Mouse (Mus musculus) CH12.LX (cell line): ENCODE measurements around the gene Tial1. TPM values are rescaled to one million over a fixed set of nuclear protein-coding genes. Genes with fewer than 3 reads are reported as not detected.

ENCODE experiments used
- DNase-seq: peaks from one replicate; pipeline ENCODE4 v3.0.0-alpha.2; 2013; ENCODE audit errors: extremely low read depth
- H3K27ac ChIP-seq: 2 replicates; pipeline ENCODE4 v1.5.1; 2012; ENCODE audit warnings: low read depth, mild to moderate bottlenecking, control low read depth, moderate library complexity; ENCODE audit not compliant: insufficient read depth
- H3K27me3 ChIP-seq: replicated peaks from 2 replicates; pipeline ENCODE3; 2012; ENCODE audit warnings: inconsistent platforms
- H3K36me3 ChIP-seq, 2 experiments: replicated peaks in 1 of 2; 2 replicates each; pipeline versions ENCODE3 to v1.6.1; 2012; ENCODE audit warnings: inconsistent platforms in 1 of 2, low read length in 1 of 2, mild to moderate bottlenecking in 1 of 2, mixed read lengths in 1 of 2, moderate library complexity in 1 of 2; ENCODE audit not compliant: control insufficient read depth in 1 of 2, insufficient read depth in 1 of 2
- H3K4me1 ChIP-seq, 2 experiments: 2 replicates each; pipeline ENCODE4 v1.6.1; 2012; ENCODE audit warnings: inconsistent platforms in 1 of 2, moderate library complexity in 1 of 2; ENCODE audit not compliant: insufficient read depth in 2 of 2, control insufficient read depth in 1 of 2
- H3K4me2 ChIP-seq: 2 replicates; pipeline ENCODE4 v1.6.1; 2012; ENCODE audit warnings: low read depth, mild to moderate bottlenecking, control low read depth; ENCODE audit not compliant: poor library complexity, insufficient read depth, severe bottlenecking
- H3K4me3 ChIP-seq, 3 experiments: fragments of 150-350 bp in 1 of 3; sonication (generic) in 1 of 3; replicated peaks in 1 of 3; 2 replicates each; pipeline versions ENCODE3 to v1.5.1; 2011 to 2012; ENCODE audit warnings: low read depth in 2 of 3, low read length in 2 of 3, mild to moderate bottlenecking in 2 of 3, moderate library complexity in 2 of 3, control low read depth in 1 of 3, improper control_type of control experiment in 1 of 3, inconsistent platforms in 1 of 3, mixed read lengths in 1 of 3; ENCODE audit not compliant: poor library complexity in 1 of 3
- H3K79me2 ChIP-seq: replicated peaks from 2 replicates; pipeline ENCODE4 v1.6.1; 2012; ENCODE audit warnings: mild to moderate bottlenecking, moderate library complexity; ENCODE audit not compliant: control insufficient read depth, poor library complexity, insufficient read depth, severe bottlenecking; ENCODE audit errors: extremely low read depth
- H3K9ac ChIP-seq: 2 replicates; pipeline ENCODE4 v1.6.1; 2012; ENCODE audit warnings: low read depth, mild to moderate bottlenecking, control low read depth, moderate library complexity; ENCODE audit not compliant: insufficient read depth
- H3K9me3 ChIP-seq: replicated peaks from 2 replicates; pipeline ENCODE3; 2012; ENCODE audit warnings: low read length, inconsistent platforms, mixed read lengths
- BHLHE40 ChIP-seq: IDR thresholded peaks from 2 replicates; pipeline ENCODE4 v1.6.1; 2011; ENCODE audit warnings: mild to moderate bottlenecking, low read depth, low read length, improper control_type of control experiment
- CHD1 ChIP-seq: IDR thresholded peaks from 2 replicates; pipeline ENCODE4 v1.6.1; 2012; ENCODE audit warnings: low read depth, low read length, improper control_type of control experiment, inconsistent platforms
- CHD2 ChIP-seq: IDR thresholded peaks from 2 replicates; pipeline ENCODE4 v1.6.1; 2011; ENCODE audit warnings: low read length, improper control_type of control experiment
- ELF1 ChIP-seq: IDR thresholded peaks from 2 replicates; pipeline ENCODE4 v1.6.1; 2014; ENCODE audit warnings: low read depth, mild to moderate bottlenecking, inconsistent platforms, low read length, improper control_type of control experiment
- EP300 ChIP-seq: IDR thresholded peaks from 2 replicates; pipeline ENCODE4 v1.6.1; 2011; ENCODE audit warnings: low read length, improper control_type of control experiment
- MAFK ChIP-seq: IDR thresholded peaks from 2 replicates; pipeline ENCODE4 v1.6.1; 2011; ENCODE audit warnings: low read length, improper control_type of control experiment; ENCODE audit not compliant: insufficient replicate concordance
- MAX ChIP-seq: IDR thresholded peaks from 2 replicates; pipeline ENCODE4 v1.6.1; 2011; ENCODE audit warnings: low read length, improper control_type of control experiment
- MAZ ChIP-seq: IDR thresholded peaks from 2 replicates; pipeline ENCODE4 v1.6.1; 2012; ENCODE audit warnings: low read depth, mild to moderate bottlenecking, inconsistent platforms, low read length, improper control_type of control experiment, moderate library complexity
- MEF2A ChIP-seq: IDR thresholded peaks from 2 replicates; pipeline ENCODE4 v1.6.1; 2014; ENCODE audit warnings: low read depth, mild to moderate bottlenecking, inconsistent platforms, low read length, improper control_type of control experiment, borderline replicate concordance
- MYC ChIP-seq: IDR thresholded peaks from 2 replicates; pipeline ENCODE4 v1.6.1; 2011; ENCODE audit warnings: low read depth, mild to moderate bottlenecking, improper control_type of control experiment, low read length
- PAX5 ChIP-seq: IDR thresholded peaks from 2 replicates; pipeline ENCODE4 v1.6.1; 2012; ENCODE audit warnings: low read length, inconsistent platforms, mixed read lengths
- POLR2A ChIP-seq: IDR thresholded peaks from 2 replicates; pipeline ENCODE4 v1.6.1; 2011; ENCODE audit warnings: low read depth, mild to moderate bottlenecking, improper control_type of control experiment, low read length
- POLR2AphosphoS2 ChIP-seq: IDR thresholded peaks from 2 replicates; pipeline ENCODE4 v1.6.1; 2011; ENCODE audit warnings: low read depth, low read length, improper control_type of control experiment
- SMC3 ChIP-seq: IDR thresholded peaks from 2 replicates; pipeline ENCODE4 v1.6.1; 2011; ENCODE audit warnings: low read depth, low read length, improper control_type of control experiment
- TBP ChIP-seq: conservative IDR thresholded peaks from 2 replicates; pipeline ENCODE4 v1.6.1; 2011; ENCODE audit warnings: low read depth, low read length, improper control_type of control experiment
- UBTF ChIP-seq: IDR thresholded peaks from 2 replicates; pipeline ENCODE4 v1.6.1; 2012; ENCODE audit warnings: low read depth, mild to moderate bottlenecking, inconsistent platforms, low read length, improper control_type of control experiment, moderate library complexity
- USF2 ChIP-seq: conservative IDR thresholded peaks from 2 replicates; pipeline ENCODE4 v1.6.1; 2011; ENCODE audit warnings: low read depth, low read length, improper control_type of control experiment
- ZKSCAN1 ChIP-seq: IDR thresholded peaks from 2 replicates; pipeline ENCODE4 v1.6.1; 2012; ENCODE audit warnings: low read depth, inconsistent platforms, low read length, improper control_type of control experiment, borderline replicate concordance
- ZMIZ1 ChIP-seq: IDR thresholded peaks from 2 replicates; pipeline ENCODE4 v1.6.1; 2012; ENCODE audit warnings: low read depth, mild to moderate bottlenecking, inconsistent platforms, low read length, improper control_type of control experiment
- dilution Hi-C: fragments of 300-500 bp; cut with MboI; formaldehyde crosslinking; loops from 2 replicates; pipeline ENCODE4 v1.14.3; 2020; ENCODE audit warnings: low sequenced_read_pairs; ENCODE audit not compliant: extremely low pct_unique_long_range_greater_than_20kb, extremely low pct_ligation_motif_present
- in situ Hi-C: fragments of 300-500 bp; cut with MboI; formaldehyde crosslinking; loops from 3 replicates; pipeline ENCODE4 v1.14.3; 2019; ENCODE audit warnings: low sequenced_read_pairs, low pct_ligation_motif_present, low pct_unique_long_range_greater_than_20kb, mixed read lengths
- polyA plus RNA-seq: library from polyadenylated mRNA; unstranded; fragments of >175 nt; gene quantifications from 2 replicates; pipeline ENCODE4 v1.2.1, GENCODE M21; 2012; ENCODE audit warnings: low read depth; ENCODE audit not compliant: insufficient read length
- total RNA-seq, 2 experiments: library from RNA; depleted of rRNA; stranded (reverse); fragments of 300-350 nt in 1 of 2; fragments of >200 nt in 1 of 2; gene quantifications; 2 replicates each; pipeline ENCODE4 v1.2.3; 2012 to 2014

The Tial1 gene
- total and polyA plus RNA-seq, 3 experiments, result 43.2 to 101 (median 52.9) TPM

DNA sequence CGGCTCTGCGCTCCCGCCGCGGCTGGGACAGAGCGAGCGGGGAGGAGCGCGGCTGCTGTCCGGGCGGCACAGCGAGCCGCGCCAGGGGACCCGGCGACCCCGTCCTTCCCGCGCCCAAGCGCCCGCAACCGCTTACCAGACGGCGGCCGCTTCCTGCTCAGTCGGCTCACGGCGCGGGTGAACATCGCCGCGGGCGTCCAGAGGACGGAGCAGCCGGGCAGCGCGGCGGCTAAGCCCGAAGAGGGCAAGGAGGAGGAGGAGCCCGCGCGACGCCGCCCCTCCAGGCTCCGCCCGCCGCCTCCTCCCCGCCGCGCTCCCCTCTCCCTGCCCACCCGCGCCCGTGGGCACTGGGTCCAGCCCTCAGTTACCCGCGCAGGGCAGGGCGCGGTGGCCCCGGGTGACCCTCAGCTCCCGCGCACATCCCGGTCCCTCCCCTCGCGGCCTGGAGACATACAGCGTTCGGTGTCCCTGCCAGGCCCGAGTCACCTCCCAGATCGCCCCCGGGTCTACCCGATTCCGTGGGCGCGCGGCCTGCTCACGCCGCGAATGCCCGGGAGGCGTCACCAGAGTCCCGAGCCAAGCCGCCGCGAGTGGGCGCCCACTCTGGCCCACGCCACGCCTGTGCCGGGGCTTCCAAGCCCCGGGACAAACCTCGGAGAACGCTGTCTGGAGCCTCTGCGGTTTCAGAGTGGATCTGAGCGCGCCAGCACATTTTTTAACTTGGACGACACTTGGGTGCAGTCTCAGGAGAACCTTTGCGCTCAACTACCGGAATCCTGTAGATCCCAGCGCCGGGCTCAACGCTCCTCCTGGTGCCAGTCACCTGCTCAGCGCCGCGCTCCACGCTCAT is 43.4 kb downstream of the Tial1 start, which contains the start of gene Rgs10:
TSS of gene Rgs10 (minus strand) at position 829 of the 850 bp plus-strand sequence.
- H3K27ac ChIP-seq, result no peak within 1 kb of the TSS
- DNase-seq, result no peak

DNA sequence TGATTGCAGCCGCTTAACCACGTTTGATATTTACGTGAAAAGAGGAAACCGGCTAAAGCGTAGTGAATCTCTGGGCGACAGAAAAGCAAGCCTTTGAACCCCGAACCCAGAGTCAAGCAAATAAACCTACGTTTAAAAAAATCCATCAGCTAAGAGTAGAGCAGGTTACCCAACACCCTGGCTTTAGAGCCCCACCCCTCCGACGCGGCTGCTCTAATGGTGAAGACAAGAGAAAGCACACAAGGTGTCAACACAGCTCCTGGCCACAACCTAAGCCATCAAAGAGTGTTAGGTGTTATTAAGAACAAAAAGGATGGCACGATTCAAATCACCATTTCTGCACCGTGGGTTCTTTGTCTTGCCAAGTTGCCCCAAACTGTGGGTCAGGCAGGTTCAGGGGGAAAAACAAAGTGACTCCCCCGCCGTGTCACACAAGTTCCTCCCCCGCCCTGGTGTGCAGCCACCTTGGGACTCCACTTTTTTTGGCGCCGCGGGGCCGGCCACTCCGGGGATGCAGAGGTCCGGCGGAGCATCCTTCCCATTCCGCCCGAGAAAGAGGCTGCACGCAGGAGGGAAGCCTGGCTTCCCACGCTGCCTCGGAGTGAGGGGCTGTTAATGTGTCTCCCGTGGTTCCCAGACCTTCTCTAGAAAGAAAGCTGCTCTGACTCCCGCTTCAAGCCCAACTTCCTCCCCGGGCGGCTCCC is 44.1 kb downstream of the Tial1 start:
- H3K27me3 ChIP-seq, result peaks cover 58% of the 10 kb centered on the region
- H3K4me2 ChIP-seq, result peak overlapping the region; percentile 74
- H3K4me3 ChIP-seq, result peak overlapping the region; percentile 38 to 73 (median 54)
- H3K9ac ChIP-seq, result peak overlapping the region; percentile 2; the same call in 1 of the 2 replicates
- no peaks in the 10 kb centered on the region for H3K9me3 ChIP-seq
- in situ Hi-C loops (no loop called here), dilution Hi-C loops (no loop called here)
- no peaks in the 10 kb centered on the region for H3K36me3 ChIP-seq
- H3K79me2 ChIP-seq, result no peaks in the 10 kb centered on the region
- H3K4me1 ChIP-seq, result peaks cover 0 to 10% of the 10 kb centered on the region in 2 experiments; a peak in 2 of 4 replicates
- no peak for DNase-seq
- no peak overlapping the region for H3K27ac ChIP-seq
- no peak for TF ChIP-seq MAZ
- peak; percentile 61; the same call in 1 of the 2 replicates for TF ChIP-seq UBTF
- no peak for TF ChIP-seq EP300
- no peak for TF ChIP-seq USF2

More for the DNA sequence above, 43.4 kb downstream of the Tial1 start, which contains the start of gene Rgs10:
- no peaks in the 10 kb centered on the region for H3K36me3 ChIP-seq
- H3K27me3 ChIP-seq, result peaks cover 58% of the 10 kb centered on the region
- dilution Hi-C loops, result no loop called here
- no peaks in the 10 kb centered on the region for H3K9me3 ChIP-seq
- no peaks in the 10 kb centered on the region for H3K79me2 ChIP-seq
- H3K9ac ChIP-seq, result peak within 1 kb of the TSS; percentile 15; the same call in 1 of the 2 replicates
- TF ChIP-seq EP300, result no peak
- no peak for TF ChIP-seq MAFK
- TF ChIP-seq POLR2AphosphoS2, result no peak
- no peak for TF ChIP-seq TBP
- TF ChIP-seq ZKSCAN1, result no peak
- no peak for TF ChIP-seq ELF1
- TF ChIP-seq CHD1, result no peak
- TF ChIP-seq POLR2A, result peak; percentile 43; the same call in 1 of the 2 replicates
- 0 out of 2 replicates have a peak, but pooled peaks have one; percentile 63 for TF ChIP-seq UBTF
- TF ChIP-seq PAX5, result no peak
- no peak for TF ChIP-seq CHD2
- TF ChIP-seq SMC3, result no peak
- no peak for TF ChIP-seq ZMIZ1
- TF ChIP-seq MAX, result no peak
- TF ChIP-seq MEF2A, result no peak
- no peak for TF ChIP-seq MYC
- TF ChIP-seq BHLHE40, result no peak
- TF ChIP-seq, all 38 proteins: peak for 2
- in situ Hi-C loops, result no loop called here
- Histone ChIP-seq H3K4me3 (peak within 1 kb of the TSS; percentile 38 to 73 (median 54)), H3K4me2 (peak within 1 kb of the TSS; percentile 74), H3K4me1 (peaks cover 0 to 10% of the 10 kb centered on the region in 2 experiments; a peak in 2 of 4 replicates)
